Mouse (Mus musculus): ENCODE results near the gene Ptcd1. TPM values are rescaled to one million over a fixed set of nuclear protein-coding genes. Genes with fewer than 3 reads are reported as not detected.

Ptcd1 gene
- polyA plus RNA-seq, 1 experiment from 2014 or later: 14.4 TPM

- Histone ChIP-seq H3K36me3 (ENCODE audit: control insufficient read depth, insufficient read depth, low read length) (peaks cover 54% of the 10 kb centered on the region), H3K4me1 (ENCODE audit: control insufficient read depth, insufficient read depth, low read length) (peaks cover 9% of the 10 kb centered on the region), H3K4me2 (replicated peaks; ENCODE audit: low read depth, low read length) (no peak overlapping the region), H3K9ac (ENCODE audit: low read depth, low read length) (no peak overlapping the region), H3K4me3 (ENCODE audit: low read length) (no peak overlapping the region), H3K9me3 (ENCODE audit: control insufficient read depth, low read length) (no peaks in the 10 kb centered on the region), H3K27ac (ENCODE audit: low read depth, low read length) (no peak overlapping the region), H3K27me3 (ENCODE audit: control insufficient read depth, insufficient read depth, low read length) (no peaks in the 10 kb centered on the region)
- 91% methylated on average over 19 of the region's 19 CpGs for WGBS
- ATAC-seq (ENCODE audit: low FRiP score, low TSS enrichment): no peak
Observed at GRCm38 (mm10) chr5:145123396-145123795, 43.5 kb downstream of the Ptcd1 start.

DNA sequence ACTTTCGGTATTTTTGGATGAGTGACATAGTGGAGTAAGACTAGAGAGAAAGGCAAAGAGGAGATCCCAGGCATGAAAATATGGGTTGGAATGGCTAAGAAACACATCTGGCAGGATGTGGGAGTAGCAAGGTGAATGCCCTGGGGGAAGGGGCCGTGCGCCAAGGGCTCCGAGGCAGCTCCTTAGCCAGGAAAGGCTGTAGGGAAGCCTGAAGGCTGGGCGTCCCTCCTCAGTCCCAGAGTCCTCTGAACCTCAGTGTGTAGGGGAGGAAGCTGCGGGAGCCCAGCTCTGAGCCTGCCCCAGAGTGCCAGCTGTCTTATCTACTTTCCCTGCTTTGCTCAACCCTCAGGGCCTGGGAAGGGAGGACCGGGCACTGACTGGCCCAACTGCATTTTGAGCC lies 46.0 kb downstream of the Ptcd1 start:
- H3K9me3 ChIP-seq (ENCODE audit: control insufficient read depth, low read length): no peaks in the 10 kb centered on the region
- no peak overlapping the region for H3K27ac ChIP-seq (ENCODE audit: low read depth, low read length)
- H3K9ac ChIP-seq (ENCODE audit: low read depth, low read length): no peak overlapping the region
- H3K36me3 ChIP-seq (ENCODE audit: control insufficient read depth, insufficient read depth, low read length): peaks cover 33% of the 10 kb centered on the region
- 35% methylated on average over 7 of the region's 7 CpGs for WGBS
- no peak overlapping the region for H3K4me2 ChIP-seq (replicated peaks; ENCODE audit: low read depth, low read length)
- H3K4me3 ChIP-seq (ENCODE audit: low read length): no peak overlapping the region
- peaks cover 21% of the 10 kb centered on the region for H3K4me1 ChIP-seq (ENCODE audit: control insufficient read depth, insufficient read depth, low read length)
- no peaks in the 10 kb centered on the region for H3K27me3 ChIP-seq (ENCODE audit: control insufficient read depth, insufficient read depth, low read length)
- no peak for ATAC-seq (ENCODE audit: low FRiP score, low TSS enrichment)

DNA sequence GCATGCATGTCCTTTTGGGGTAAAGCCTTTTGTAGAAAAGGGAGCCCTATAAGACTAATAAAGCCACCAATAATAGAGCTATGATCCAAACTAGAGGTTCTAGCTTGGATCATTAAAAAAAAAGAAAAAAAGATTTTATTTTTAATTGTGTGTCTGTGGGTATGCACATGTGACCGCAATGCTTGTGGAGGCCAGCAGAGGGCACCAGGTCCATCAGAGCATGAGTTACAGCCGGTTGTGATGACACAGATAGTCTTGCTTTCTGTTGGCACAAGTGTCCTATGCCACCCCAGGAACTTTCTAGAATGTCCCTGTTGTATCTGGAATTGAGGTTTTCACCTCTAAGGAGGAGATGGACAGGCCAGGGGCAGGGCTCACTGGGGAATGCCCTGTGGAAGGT lies 47.5 kb downstream of the Ptcd1 start:
- Histone ChIP-seq H3K4me1 (ENCODE audit: control insufficient read depth, insufficient read depth, low read length) (peaks cover 24% of the 10 kb centered on the region), H3K4me2 (replicated peaks; ENCODE audit: low read depth, low read length) (no peak overlapping the region), H3K9me3 (ENCODE audit: control insufficient read depth, low read length) (no peaks in the 10 kb centered on the region), H3K27me3 (ENCODE audit: control insufficient read depth, insufficient read depth, low read length) (no peaks in the 10 kb centered on the region), H3K4me3 (ENCODE audit: low read length) (no peak overlapping the region), H3K27ac (ENCODE audit: low read depth, low read length) (no peak overlapping the region), H3K36me3 (ENCODE audit: control insufficient read depth, insufficient read depth, low read length) (peaks cover 18% of the 10 kb centered on the region), H3K9ac (ENCODE audit: low read depth, low read length) (no peak overlapping the region)
- 87% methylated on average over 2 of the region's 2 CpGs for WGBS
- ATAC-seq (ENCODE audit: low FRiP score, low TSS enrichment): no peak

DNA sequence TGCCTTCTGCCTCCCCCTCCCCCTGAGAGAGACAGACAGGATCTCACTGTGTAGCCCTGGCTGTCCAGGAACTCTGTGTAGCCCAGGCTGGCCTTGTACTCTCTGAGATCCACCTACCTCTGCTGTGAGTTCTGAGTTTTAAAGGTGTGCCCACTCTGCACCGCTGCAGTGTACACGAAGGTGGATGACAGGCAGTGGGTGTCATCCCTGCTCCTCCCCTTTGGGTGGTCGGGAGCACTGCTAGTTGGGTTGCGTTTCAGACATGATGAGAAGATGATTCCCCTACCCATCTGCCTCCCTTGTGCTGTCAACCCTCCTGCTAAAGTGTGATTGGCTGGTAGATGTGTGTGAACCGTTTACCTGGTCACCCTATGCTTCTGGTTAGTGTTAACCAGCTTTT lies 48.4 kb downstream of the Ptcd1 start:
- ATAC-seq (ENCODE audit: low FRiP score, low TSS enrichment): no peak
- Histone ChIP-seq H3K9me3 (ENCODE audit: control insufficient read depth, low read length) (no peaks in the 10 kb centered on the region), H3K36me3 (ENCODE audit: control insufficient read depth, insufficient read depth, low read length) (peaks cover 10% of the 10 kb centered on the region; the same call in 1 of the 2 replicates), H3K4me2 (replicated peaks; ENCODE audit: low read depth, low read length) (no peak overlapping the region), H3K27me3 (ENCODE audit: control insufficient read depth, insufficient read depth, low read length) (no peaks in the 10 kb centered on the region), H3K27ac (ENCODE audit: low read depth, low read length) (no peak overlapping the region), H3K9ac (ENCODE audit: low read depth, low read length) (no peak overlapping the region), H3K4me3 (ENCODE audit: low read length) (no peak overlapping the region), H3K4me1 (ENCODE audit: control insufficient read depth, insufficient read depth, low read length) (peaks cover 24% of the 10 kb centered on the region)
- WGBS: 90% methylated on average over 5 of the region's 5 CpGs

GRCm38 (mm10) chr5:145118005-145118404 lies 48.9 kb downstream of the Ptcd1 start:
- no peak for ATAC-seq (ENCODE audit: low FRiP score, low TSS enrichment)
- no peak overlapping the region for H3K27ac ChIP-seq (ENCODE audit: low read depth, low read length)
- H3K4me1 ChIP-seq (ENCODE audit: control insufficient read depth, insufficient read depth, low read length): peaks cover 24% of the 10 kb centered on the region

GRCm38 (mm10) chr5:145116916-145117315 lies 50.0 kb downstream of the Ptcd1 start:
- Histone ChIP-seq H3K9me3 (ENCODE audit: control insufficient read depth, low read length) (no peaks in the 10 kb centered on the region), H3K36me3 (ENCODE audit: control insufficient read depth, insufficient read depth, low read length) (no peaks in the 10 kb centered on the region; the same call in 1 of the 2 replicates), H3K4me2 (replicated peaks; ENCODE audit: low read depth, low read length) (no peak overlapping the region; the same call in 1 of the 2 replicates), H3K4me3 (ENCODE audit: low read length) (no peak overlapping the region; the same call in 1 of the 2 replicates), H3K4me1 (ENCODE audit: control insufficient read depth, insufficient read depth, low read length) (peaks cover 24% of the 10 kb centered on the region), H3K9ac (ENCODE audit: low read depth, low read length) (0 out of 2 replicates have a peak overlapping the region, but pooled peaks have one; percentile 18), H3K27me3 (ENCODE audit: control insufficient read depth, insufficient read depth, low read length) (no peaks in the 10 kb centered on the region), H3K27ac (ENCODE audit: low read depth, low read length) (peak overlapping the region; percentile 82; the same call in 1 of the 2 replicates)
- 51% methylated on average over 10 of the region's 10 CpGs for WGBS
- ATAC-seq (ENCODE audit: low FRiP score, low TSS enrichment): no peak

More at GRCm38 (mm10) chr5:145118005-145118404, 48.9 kb downstream of the Ptcd1 start:
- H3K36me3 ChIP-seq (ENCODE audit: control insufficient read depth, insufficient read depth, low read length): peaks cover 5% of the 10 kb centered on the region; the same call in 1 of the 2 replicates
- 38% methylated on average over 6 of the region's 6 CpGs for WGBS
- no peak overlapping the region for H3K4me3 ChIP-seq (ENCODE audit: low read length)
- H3K4me2 ChIP-seq (replicated peaks; ENCODE audit: low read depth, low read length): no peak overlapping the region
- no peaks in the 10 kb centered on the region for H3K27me3 ChIP-seq (ENCODE audit: control insufficient read depth, insufficient read depth, low read length)
- no peak overlapping the region for H3K9ac ChIP-seq (ENCODE audit: low read depth, low read length)
- H3K9me3 ChIP-seq (ENCODE audit: control insufficient read depth, low read length): no peaks in the 10 kb centered on the region

- H3K9me3 ChIP-seq (ENCODE audit: control insufficient read depth, low read length): no peaks in the 10 kb centered on the region
- no peaks in the 10 kb centered on the region for H3K27me3 ChIP-seq (ENCODE audit: control insufficient read depth, insufficient read depth, low read length)
- peak overlapping the region; percentile 82 for H3K27ac ChIP-seq (ENCODE audit: low read depth, low read length)
- H3K4me3 ChIP-seq (ENCODE audit: low read length): no peak overlapping the region
- H3K36me3 ChIP-seq (ENCODE audit: control insufficient read depth, insufficient read depth, low read length): no peaks in the 10 kb centered on the region; the same call in 1 of the 2 replicates
- H3K9ac ChIP-seq (ENCODE audit: low read depth, low read length): 0 out of 2 replicates have a peak overlapping the region, but pooled peaks have one; percentile 18
- 28% methylated on average over 4 of the region's 4 CpGs for WGBS
- H3K4me1 ChIP-seq (ENCODE audit: control insufficient read depth, insufficient read depth, low read length): peaks cover 24% of the 10 kb centered on the region
- ATAC-seq (ENCODE audit: low FRiP score, low TSS enrichment): peak; percentile 7; the same call in 1 of the 2 replicates
- H3K4me2 ChIP-seq (replicated peaks; ENCODE audit: low read depth, low read length): no peak overlapping the region; the same call in 1 of the 2 replicates
Observed at GRCm38 (mm10) chr5:145116316-145116715, 50.6 kb downstream of the Ptcd1 start.

DNA sequence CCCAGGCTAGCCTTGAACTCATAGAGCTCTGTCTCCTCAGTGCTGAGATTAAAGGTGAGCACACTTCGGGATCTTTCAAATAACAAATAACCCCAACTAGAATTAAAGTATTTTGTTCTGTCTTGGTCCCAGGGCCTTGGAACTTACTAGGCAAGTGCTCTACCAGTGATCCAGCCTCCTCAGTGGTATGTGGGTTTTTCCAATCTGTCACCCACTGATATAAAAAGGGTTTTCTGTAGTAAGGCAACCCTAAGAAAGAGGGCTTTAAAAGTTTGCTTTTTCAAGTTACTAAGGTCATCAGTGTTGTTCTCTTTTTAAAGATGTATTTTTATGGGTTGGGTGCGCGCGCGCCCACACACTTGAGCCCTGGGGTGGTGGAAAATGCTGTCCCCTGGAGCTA lies 51.2 kb downstream of the Ptcd1 start:
- Histone ChIP-seq H3K36me3 (ENCODE audit: control insufficient read depth, insufficient read depth, low read length) (no peaks in the 10 kb centered on the region; the same call in 1 of the 2 replicates), H3K27ac (ENCODE audit: low read depth, low read length) (peak overlapping the region; percentile 82), H3K4me3 (ENCODE audit: low read length) (no peak overlapping the region; the same call in 1 of the 2 replicates), H3K4me2 (replicated peaks; ENCODE audit: low read depth, low read length) (no peak overlapping the region; the same call in 1 of the 2 replicates), H3K27me3 (ENCODE audit: control insufficient read depth, insufficient read depth, low read length) (no peaks in the 10 kb centered on the region), H3K9me3 (ENCODE audit: control insufficient read depth, low read length) (no peaks in the 10 kb centered on the region), H3K9ac (ENCODE audit: low read depth, low read length) (no peak overlapping the region), H3K4me1 (ENCODE audit: control insufficient read depth, insufficient read depth, low read length) (peaks cover 19% of the 10 kb centered on the region)
- 90% methylated on average over 5 of the region's 5 CpGs for WGBS
- no peak for ATAC-seq (ENCODE audit: low FRiP score, low TSS enrichment)

DNA sequence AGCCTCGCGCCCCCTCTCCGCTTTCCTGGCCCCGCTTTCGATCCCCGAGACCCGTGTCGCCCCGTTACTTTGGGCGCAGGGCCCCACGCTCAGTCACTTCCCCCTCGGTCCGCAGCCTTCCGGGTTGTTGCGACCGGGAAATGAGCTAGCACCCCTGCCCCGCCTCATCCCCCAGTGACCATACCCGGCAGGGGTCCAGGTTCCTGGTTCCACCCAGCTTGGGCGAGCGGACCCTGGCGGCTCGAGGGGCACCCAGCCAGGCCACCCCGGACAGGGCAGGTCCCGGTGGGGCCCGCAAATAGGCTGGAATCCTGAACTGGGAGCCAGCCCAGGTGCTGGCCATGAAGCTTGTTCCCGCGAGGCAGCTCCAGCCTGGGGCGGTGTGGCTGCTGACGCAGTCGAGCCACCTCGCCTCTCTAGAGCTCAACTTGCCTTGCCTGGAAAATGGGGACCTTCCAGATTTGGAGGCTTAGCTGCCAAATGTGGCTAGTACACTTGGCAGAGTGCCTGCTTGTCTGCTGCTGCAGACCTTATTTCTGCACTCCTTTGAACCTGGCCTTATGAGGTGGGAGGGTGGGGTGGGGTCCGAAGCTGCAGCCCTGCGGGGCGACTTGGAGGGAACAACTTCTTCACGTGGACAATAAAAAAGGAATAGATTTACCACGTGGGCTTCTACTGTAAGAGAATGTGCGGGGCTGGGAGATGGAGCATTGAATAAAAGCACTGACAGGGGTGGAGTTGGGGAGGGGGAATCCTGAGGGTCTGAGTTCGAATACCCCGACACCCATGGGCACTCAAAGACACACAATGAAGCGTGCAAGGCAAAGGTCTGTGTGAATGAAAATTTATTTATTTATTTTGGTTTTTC lies 52.1 kb downstream of the Ptcd1 start:
- Histone ChIP-seq H3K36me3 (ENCODE audit: control insufficient read depth, insufficient read depth, low read length) (peaks cover 5% of the 10 kb centered on the region), H3K4me2 (replicated peaks; ENCODE audit: low read depth, low read length) (peak overlapping the region; percentile 82), H3K27ac (ENCODE audit: low read depth, low read length) (peak overlapping the region; percentile 51; the same call in 1 of the 2 replicates), H3K9ac (ENCODE audit: low read depth, low read length) (peak overlapping the region; percentile 76), H3K27me3 (ENCODE audit: control insufficient read depth, insufficient read depth, low read length) (no peaks in the 10 kb centered on the region), H3K4me3 (ENCODE audit: low read length) (peak overlapping the region; percentile 71), H3K9me3 (ENCODE audit: control insufficient read depth, low read length) (no peaks in the 10 kb centered on the region), H3K4me1 (ENCODE audit: control insufficient read depth, insufficient read depth, low read length) (peaks cover 15% of the 10 kb centered on the region; the same call in 1 of the 2 replicates)
- 16% methylated on average over 34 of the region's 40 CpGs for WGBS
- peak; percentile 25 for ATAC-seq (ENCODE audit: low FRiP score, low TSS enrichment)

All from kidney, embryonic 14.5 days (tissue).